Mouse (Mus musculus) ES-CJ7 (cell line): Measurements from ENCODE around the gene Ppp5c.

ENCODE experiments used
- DNase-seq: peaks from one replicate; pipeline ENCODE4 v3.0.0; 2011; ENCODE audit warnings: low read depth, low spot score

Gene Ppp5c

DNA sequence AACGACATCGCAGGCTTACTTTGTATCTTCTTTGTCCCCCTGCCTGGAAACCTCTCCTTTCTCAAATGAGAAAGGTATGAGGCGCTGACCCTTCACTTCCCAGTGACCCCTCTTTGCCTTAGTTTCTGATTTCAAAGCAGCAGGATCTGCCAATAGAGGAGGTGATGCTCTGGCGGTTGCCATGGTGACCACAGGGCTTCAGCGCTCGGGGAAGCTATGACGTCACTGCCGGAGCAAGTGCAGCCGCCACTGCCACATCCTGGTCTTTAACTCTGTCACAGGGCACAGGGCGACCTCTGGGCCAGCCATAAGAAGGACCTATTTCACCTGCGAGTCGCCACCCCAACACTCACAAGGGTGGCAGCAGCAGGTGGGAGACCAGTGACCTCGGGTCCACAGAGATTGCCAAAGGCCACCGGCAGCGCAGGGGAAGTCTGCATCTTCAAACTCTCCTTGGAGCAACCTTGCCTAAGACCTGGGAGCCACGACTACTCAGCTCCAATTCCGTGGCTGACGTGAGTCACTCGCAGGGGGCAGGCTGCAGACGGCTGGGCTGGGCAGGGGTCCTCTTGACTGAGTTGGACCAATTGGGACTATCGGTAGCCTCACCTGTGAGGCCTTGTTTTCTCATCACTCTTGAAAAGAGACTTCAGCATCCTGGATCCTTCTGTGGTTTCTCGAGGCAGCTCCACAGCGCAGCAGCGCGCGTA lies 44.7 kb downstream of the Ppp5c start, which contains the start of gene Gm42372:
Gene Gm42372, plus strand, starts transcription at position 228 of the 710 bp plus-strand sequence.
- DNase-seq = peak; percentile 82

DNA sequence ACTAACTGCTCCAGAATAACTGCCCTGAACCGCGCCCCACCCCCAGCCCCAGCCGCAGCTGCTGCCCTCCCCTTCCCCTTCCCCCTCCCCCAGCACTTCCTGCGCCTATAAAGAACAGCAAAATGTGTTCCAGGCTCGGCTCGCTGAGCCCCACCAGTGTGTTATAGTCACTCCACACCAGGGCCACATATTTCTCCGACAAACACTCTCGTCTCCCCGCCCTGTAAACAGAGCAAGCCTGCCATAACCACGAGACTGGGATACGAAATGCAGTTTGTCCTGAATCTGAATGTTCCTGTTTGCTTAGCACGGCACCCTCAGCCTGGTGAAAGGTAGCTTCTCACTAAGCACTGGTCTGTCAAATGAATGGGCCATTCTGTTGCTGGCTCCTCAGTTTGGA lies 47.4 kb downstream of the Ppp5c start:
- DNase-seq = peak; percentile 37

DNA sequence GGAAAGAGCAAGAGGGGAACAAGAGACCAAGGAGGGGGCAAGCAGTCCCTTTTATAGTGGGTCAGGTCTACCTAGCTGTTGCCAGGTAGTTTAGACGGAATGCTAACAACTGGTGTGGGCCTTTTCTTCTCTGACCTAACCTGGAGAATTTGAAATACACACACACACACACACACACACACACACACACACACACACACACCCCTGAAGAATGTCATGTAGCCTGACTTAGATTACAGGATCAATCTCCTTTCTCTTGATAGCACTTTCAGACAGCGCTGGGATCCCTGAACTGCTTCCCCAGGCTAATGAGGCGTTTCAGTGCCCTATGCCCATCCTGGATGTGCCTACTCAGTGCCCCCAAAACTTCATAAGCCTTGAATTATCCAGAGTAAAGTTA lies 49.1 kb downstream of the Ppp5c start:
- no peak for DNase-seq

DNA sequence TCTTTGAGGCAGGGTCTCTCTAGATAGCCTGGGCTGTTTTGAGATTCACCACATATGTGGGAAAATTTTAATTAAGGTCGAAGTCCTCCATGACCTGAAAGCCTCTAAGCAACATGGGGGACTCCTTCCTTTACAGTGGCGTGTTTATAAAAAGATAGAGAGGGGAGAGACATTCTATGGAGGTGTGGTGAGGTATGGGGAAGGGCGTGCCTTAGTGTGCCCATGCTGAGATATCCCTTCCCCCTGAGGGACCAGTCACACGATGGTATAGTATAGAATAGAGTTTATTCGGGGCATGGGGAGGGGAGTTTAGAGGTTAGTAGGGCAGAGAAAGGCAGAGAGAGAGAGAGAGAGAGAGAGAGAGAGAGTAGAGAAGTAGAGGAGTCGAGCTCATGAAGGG lies 49.6 kb downstream of the Ppp5c start:
- DNase-seq = no peak

DNA sequence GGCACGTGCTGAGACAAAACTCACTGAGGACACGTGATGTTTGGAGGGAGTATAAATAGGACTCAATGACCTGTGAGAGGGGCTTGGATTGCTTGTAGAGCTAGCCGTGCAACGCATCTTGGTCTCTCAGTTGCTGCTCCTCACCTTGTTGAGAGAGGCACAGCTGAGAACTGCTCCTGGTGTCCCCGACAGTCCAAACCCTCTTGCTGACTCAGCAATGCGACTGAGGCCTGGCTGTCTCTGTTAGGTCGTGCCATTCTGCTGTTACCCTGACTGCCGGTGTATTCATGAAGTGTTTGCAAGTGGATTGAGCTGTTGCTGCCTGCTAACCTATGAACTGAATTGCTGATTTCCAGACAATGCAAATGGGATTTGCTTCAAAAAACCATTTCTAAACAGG lies 51.4 kb downstream of the Ppp5c start:
- DNase-seq = no peak

DNA sequence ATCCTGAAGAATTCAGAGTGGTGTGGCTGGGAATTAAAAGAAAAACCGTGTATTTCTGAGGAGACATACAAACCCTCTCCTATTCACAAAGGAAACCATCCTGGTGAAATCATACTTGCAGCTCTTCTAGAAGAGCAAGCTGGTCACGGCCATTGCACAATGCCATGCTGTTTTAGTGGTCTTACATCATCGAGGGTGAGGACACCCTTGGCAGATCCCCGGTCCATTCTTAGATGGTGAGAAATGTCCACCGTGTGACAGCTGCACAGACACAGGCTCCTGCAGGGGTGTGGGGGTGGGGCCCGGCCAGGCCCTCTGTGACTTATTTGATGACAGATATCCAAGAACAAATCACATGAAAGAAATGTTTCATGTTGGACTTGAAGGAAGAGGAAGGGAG lies 53.7 kb downstream of the Ppp5c start:
- no peak for DNase-seq

DNA sequence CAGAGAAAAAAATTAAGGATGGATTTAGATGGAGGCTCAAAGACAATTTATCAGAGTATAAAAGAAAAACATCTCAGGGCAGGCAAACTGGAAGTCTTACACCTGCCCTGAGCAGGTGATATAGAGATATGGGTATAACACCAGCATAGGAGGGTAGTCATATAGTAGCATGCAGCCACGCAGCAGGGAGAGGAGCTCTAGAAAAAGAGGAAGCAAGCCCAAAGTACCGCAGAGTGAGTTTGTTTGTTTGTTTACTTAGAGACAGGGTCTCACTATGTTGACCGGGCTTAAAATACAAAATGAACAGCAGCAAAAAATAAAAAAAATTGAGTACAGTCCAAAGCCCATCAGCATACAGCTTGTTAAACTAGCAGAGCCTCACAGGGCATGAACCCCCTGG lies 56.6 kb downstream of the Ppp5c start:
- no peak for DNase-seq

DNA sequence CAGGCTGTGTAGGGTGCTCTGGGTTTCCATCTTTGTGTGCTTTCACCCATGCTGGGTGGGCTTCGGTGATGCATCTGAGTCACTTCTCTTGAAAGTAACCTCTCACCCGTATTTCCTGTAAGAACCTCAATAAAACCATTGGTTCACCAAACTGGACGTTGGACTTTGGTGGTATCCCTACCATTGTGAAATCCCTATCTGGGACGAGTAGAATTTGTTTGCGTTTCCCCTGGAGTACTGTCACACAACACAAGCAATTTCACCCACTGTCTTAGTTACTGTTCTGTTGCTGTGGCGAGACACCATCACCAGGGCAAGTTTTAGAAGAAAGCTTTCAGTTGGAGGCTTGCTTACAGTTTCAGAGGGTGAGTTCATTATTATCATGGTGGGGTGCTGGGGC lies 59.3 kb downstream of the Ppp5c start:
- DNase-seq = no peak

DNA sequence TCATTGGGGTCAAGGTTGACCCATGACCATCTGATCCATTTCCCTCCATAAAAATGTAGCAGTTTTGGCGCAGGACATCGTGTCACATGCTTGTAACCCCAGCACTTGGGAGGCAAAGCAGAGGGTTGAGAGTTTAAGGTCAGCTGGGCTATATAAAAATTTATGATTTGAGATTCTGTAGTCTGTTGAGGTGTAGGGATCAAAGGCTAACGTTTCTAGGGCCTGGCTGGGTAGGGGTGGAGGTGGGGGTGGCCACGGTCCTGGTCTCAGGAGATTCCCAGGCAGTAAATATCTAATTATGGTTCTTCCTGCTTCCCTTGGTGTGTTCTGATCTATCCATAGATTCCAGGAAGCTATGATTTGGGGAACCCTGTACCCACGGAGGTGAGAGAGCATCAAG lies 66.0 kb downstream of the Ppp5c start:
- DNase-seq = no peak

DNA sequence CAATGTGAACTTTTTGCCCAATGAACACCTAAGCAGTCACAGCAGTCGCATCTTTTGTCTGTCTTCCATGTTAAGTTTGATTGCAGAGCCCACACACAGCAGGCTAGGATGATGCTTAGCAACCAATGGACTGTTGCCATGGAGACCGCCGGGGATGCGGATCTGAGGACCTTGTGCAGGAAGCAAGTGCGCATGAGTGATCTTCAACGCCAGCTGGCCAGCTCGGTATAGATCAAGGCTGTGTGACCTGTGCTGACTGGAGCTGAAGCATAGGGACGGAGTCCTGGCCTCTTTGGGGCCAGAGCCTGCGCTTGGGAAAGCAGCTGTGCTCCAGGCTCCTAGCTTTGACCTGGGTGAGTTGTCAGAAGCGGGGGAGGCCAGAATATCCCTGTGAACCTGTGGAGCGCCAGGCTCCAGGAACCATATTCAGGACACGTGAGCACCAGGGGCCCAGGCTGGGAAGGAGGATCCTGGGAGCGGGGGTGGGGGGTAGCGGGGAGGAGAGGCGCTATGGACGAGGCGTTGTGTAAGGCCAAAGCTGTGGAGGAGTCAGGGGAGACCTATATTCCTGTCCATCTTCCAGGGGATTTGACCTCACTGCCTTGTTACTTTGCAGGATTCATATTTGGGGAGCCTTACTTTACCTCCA lies 68.1 kb downstream of the Ppp5c start, which contains the start of gene Pnmal1:
Gene Pnmal1, plus strand, starts transcription at position 141 of the 649 bp plus-strand sequence.
- peak; percentile 84 for DNase-seq

DNA sequence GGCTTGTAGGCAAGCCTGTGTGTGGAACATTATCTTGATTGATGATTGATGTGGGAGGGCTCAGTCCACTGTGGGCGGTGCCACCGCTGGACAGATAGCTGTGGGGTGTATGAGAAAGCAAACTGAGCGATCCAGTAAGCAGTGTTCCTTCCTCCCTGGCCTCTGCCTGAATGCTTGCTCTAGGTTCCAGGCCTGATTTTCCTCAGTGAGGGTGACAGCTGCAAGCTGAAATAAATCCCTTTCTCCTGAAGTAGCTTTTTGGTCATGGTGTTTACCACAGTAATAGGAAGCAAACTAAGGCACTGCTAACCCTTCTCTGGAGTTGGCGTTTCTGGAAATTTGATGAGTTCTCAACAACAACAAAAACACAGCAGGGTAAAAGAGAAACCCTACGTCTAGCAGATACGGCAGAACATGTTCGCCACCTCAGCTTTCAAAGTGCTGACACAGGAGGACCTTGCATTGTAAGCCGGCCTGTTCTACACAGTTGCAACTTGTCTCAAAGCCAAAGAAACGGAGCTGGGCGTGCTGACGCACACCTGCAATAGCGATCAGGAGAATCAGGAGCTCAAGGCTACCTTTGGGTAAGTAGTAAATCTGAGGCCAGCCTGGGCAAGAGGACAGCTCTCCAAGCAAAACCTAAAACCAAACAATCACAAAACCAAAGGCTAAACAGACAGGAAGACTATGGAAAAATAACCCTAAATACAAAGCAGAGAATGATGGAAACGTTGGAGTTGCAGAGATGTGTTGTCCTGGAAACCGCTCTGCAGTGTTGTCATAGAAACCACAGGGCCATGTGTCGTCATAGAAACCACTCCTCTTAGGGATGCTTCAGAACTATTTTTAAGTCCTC lies 71.1 kb downstream of the Ppp5c start:
- DNase-seq = no peak

DNA sequence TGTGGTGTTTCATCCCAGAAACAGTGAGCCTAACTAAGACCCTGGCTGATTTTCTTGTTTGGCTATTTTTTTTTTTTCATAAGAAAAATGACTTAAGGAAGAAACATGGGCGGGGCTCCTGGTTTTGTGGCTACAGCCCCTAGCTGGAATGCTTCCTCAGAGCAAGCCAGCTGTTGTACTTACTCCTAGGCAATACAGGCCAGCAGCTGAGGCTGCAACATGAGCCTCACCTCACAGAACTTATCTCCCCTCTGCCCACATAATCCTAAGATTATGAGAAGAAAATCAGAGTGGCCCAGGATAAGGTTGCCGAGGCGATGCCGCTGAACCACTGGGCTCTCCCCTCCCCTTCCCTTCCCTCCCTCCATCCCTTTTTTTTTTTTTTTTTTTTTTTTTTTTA lies 72.0 kb downstream of the Ppp5c start:
- no peak for DNase-seq
